ENCODE assay signal across 27 mouse cellular contexts in the genomic region with DNA sequence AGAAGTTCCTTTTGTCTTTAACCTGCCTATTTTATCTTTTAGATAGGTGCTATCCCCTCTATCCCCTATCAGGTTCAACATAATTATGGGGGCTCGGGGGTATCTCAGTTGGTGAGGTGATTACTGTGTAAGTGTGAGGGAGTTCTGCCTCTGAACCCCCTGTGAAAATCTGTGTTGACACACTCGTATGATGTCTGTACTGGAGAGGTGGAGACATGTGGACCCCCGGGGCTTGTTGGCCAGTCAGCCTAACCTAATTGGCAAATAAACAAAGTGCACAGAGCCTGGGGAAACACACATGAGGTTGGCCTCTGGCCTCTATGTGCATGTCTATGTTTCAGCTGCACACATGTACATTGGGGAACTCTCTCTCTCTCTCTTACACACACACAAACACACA.
A peak's percentile ranks its signal among the peaks of the same experiment; 100 is the strongest.
DNase-seq lines count a peak whose midpoint lies in the region; ATAC-seq lines count a peak whose summit lies in the region.
"Had no signal": no experiment of that assay in that cellular context is flagged by ENCODE, and none has a peak within 500 bp of the region (broad histone marks: within the 10 kb centered on the region; RNA-seq: fewer than 3 reads in every experiment).

No protein-coding gene starts in this region.

- H3K36me3 ChIP-seq in hindbrain, embryonic 13.5 days = no peaks in the 10 kb centered on the region
- H3K36me3 ChIP-seq in hindbrain, embryonic 11.5 days (ENCODE audit: control insufficient read depth, insufficient read depth, low read length) = no peaks in the 10 kb centered on the region
- no peaks in the 10 kb centered on the region for H3K36me3 ChIP-seq in midbrain, embryonic 15.5 days (replicated peaks)
- H3K36me3 ChIP-seq: embryonic facial prominence, embryonic 13.5 days; forebrain, embryonic 12.5 days; G1E; heart, embryonic 15.5 days; limb, embryonic 13.5 days; liver, embryonic 13.5 days had no signal

- H3K4me3 ChIP-seq in hindbrain, embryonic 13.5 days = no peak overlapping the region
- H3K4me3 ChIP-seq in hindbrain, embryonic 11.5 days (ENCODE audit: low read depth, low read length) = no peak overlapping the region
- no peak overlapping the region for H3K4me3 ChIP-seq in midbrain, embryonic 15.5 days
- H3K4me3 ChIP-seq: embryonic facial prominence, embryonic 13.5 days; erythroblast, embryonic 14.5 days; forebrain, embryonic 12.5 days; heart, embryonic 15.5 days; limb, embryonic 13.5 days; liver, embryonic 13.5 days; myocyte had no signal

- no peaks in the 10 kb centered on the region for H3K9me3 ChIP-seq in hindbrain, embryonic 13.5 days
- H3K9me3 ChIP-seq in hindbrain, embryonic 11.5 days (ENCODE audit: control insufficient read depth, low read length) = no peaks in the 10 kb centered on the region
- no peaks in the 10 kb centered on the region for H3K9me3 ChIP-seq in midbrain, embryonic 15.5 days
- H3K9me3 ChIP-seq: embryonic facial prominence, embryonic 13.5 days; forebrain, embryonic 12.5 days; heart, embryonic 15.5 days; limb, embryonic 13.5 days; liver, embryonic 13.5 days had no signal

- no peak overlapping the region for H3K9ac ChIP-seq in hindbrain, embryonic 13.5 days
- H3K9ac ChIP-seq in hindbrain, embryonic 11.5 days (ENCODE audit: low read depth, low read length) = no peak overlapping the region
- no peak overlapping the region for H3K9ac ChIP-seq in midbrain, embryonic 15.5 days
- H3K9ac ChIP-seq: embryonic facial prominence, embryonic 13.5 days; forebrain, embryonic 12.5 days; heart, embryonic 15.5 days; limb, embryonic 13.5 days; liver, embryonic 13.5 days had no signal

- no peak overlapping the region for H3K4me2 ChIP-seq in hindbrain, embryonic 13.5 days
- no peak overlapping the region for H3K4me2 ChIP-seq in hindbrain, embryonic 11.5 days (replicated peaks; ENCODE audit: low read depth, low read length)
- no peak overlapping the region for H3K4me2 ChIP-seq in midbrain, embryonic 15.5 days
- H3K4me2 ChIP-seq: embryonic facial prominence, embryonic 13.5 days; forebrain, embryonic 12.5 days; heart, embryonic 15.5 days; liver, embryonic 13.5 days had no signal

- DNase-seq in hindbrain, embryonic 11.5 days (ENCODE audit: low spot score) = no peak
- DNase-seq in retina, postnatal 1 day = peak; percentile 53
- no peak for DNase-seq in retina, embryonic 14.5 days (ENCODE audit: low spot score)
- no peak for DNase-seq in thymus, postnatal 4 days
- DNase-seq in lung, postnatal 25 days (ENCODE audit: low spot score) = no peak
- DNase-seq: adrenal gland, adult 8-10 months; B cell, adult 2 months; cerebellum, adult 18-20 months; cerebellum, postnatal 25 days; gastrocnemius, postnatal 36 days; heart, postnatal 36 days; layer of hippocampus, postnatal 36 days; liver, embryonic 13.5 days; lung, adult 2 months; lung, postnatal 36 days; thymus, postnatal 14 days had no signal

- H3K27ac ChIP-seq in hindbrain, embryonic 13.5 days = peak overlapping the region; percentile 76
- no peak overlapping the region for H3K27ac ChIP-seq in hindbrain, embryonic 11.5 days (ENCODE audit: low read depth, low read length)
- H3K27ac ChIP-seq in midbrain, embryonic 15.5 days = peak overlapping the region; percentile 61; the same call in 1 of the 2 replicates
- H3K27ac ChIP-seq: embryonic facial prominence, embryonic 13.5 days; forebrain, embryonic 12.5 days; heart, embryonic 15.5 days; limb, embryonic 13.5 days; liver, embryonic 13.5 days had no signal

- ATAC-seq in hindbrain, embryonic 13.5 days (ENCODE audit: low FRiP score) = no peak
- ATAC-seq in hindbrain, embryonic 11.5 days (ENCODE audit: low FRiP score) = no peak
- no peak for ATAC-seq in midbrain, embryonic 15.5 days (replicated peaks)
- ATAC-seq: Patski had no signal

- WGBS in hindbrain, embryonic 13.5 days = 60% methylated on average over 3 of the region's 3 CpGs
- 69% methylated on average over 3 of the region's 3 CpGs for WGBS in hindbrain, embryonic 11.5 days
- 57% methylated on average over 3 of the region's 3 CpGs for whole genome bisulfite sequencing in midbrain, embryonic 15.5 days

- peaks cover 38% of the 10 kb centered on the region for H3K4me1 ChIP-seq in hindbrain, embryonic 13.5 days (replicated peaks)
- peaks cover 2% of the 10 kb centered on the region; the same call in 1 of the 2 replicates for H3K4me1 ChIP-seq in hindbrain, embryonic 11.5 days (replicated peaks; ENCODE audit: control insufficient read depth, insufficient read depth, low read length)
- H3K4me1 ChIP-seq in midbrain, embryonic 15.5 days = peaks cover 15% of the 10 kb centered on the region
- H3K4me1 ChIP-seq: heart, embryonic 15.5 days had no signal

- H3K27me3 ChIP-seq in hindbrain, embryonic 13.5 days = no peaks in the 10 kb centered on the region
- no peaks in the 10 kb centered on the region for H3K27me3 ChIP-seq in hindbrain, embryonic 11.5 days (ENCODE audit: control insufficient read depth, insufficient read depth, low read length)
- no peaks in the 10 kb centered on the region for H3K27me3 ChIP-seq in midbrain, embryonic 15.5 days (replicated peaks)
- H3K27me3 ChIP-seq: CH12.LX; embryonic facial prominence, embryonic 13.5 days; forebrain, embryonic 12.5 days; heart, embryonic 15.5 days; limb, embryonic 13.5 days; liver, embryonic 13.5 days; Patski had no signal
